Comparison of ENCODE assay signal across 24 mouse cellular contexts in the genomic region with DNA sequence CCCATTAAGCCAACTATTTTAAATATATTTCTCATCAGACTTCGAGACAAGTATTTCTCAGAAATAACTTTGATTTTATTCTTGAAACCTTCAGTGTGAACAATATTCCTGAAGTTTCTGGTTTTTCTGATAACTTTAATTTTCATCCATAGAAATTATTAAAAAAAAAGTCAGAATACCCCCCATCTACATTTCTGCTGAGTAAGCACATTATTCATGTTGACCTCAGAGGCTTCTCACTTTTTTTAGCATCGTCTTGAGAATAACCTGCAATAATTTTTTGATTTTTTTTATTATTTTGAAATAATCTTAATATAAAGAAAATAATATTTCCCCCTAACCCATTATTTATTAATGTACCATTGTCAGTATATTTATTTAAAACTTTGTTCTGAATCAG.
"Had no signal": no experiment of that assay in that cellular context is flagged by ENCODE, and none has a peak within 500 bp of the region (broad histone marks: within the 10 kb centered on the region; RNA-seq: fewer than 3 reads in every experiment).

No protein-coding gene starts in this region.

- H3K4me3 ChIP-seq: embryonic facial prominence, embryonic 10.5 days; embryonic facial prominence, embryonic 12.5 days; embryonic facial prominence, embryonic 13.5 days; embryonic facial prominence, embryonic 15.5 days; erythroblast, embryonic 14.5 days; forebrain, embryonic 10.5 days; forebrain, embryonic 12.5 days; forebrain, embryonic 13.5 days; forebrain, embryonic 15.5 days; gastrocnemius, adult 2 months; heart, adult 2 months; heart, embryonic 10.5 days had no signal

- H3K9me3 ChIP-seq: embryonic facial prominence, embryonic 10.5 days; embryonic facial prominence, embryonic 12.5 days; embryonic facial prominence, embryonic 13.5 days; embryonic facial prominence, embryonic 15.5 days; forebrain, embryonic 10.5 days; forebrain, embryonic 12.5 days; forebrain, embryonic 13.5 days; forebrain, embryonic 15.5 days; heart, embryonic 10.5 days had no signal

- H3K27ac ChIP-seq: embryonic facial prominence, embryonic 10.5 days; embryonic facial prominence, embryonic 12.5 days; embryonic facial prominence, embryonic 13.5 days; embryonic facial prominence, embryonic 15.5 days; forebrain, embryonic 10.5 days; forebrain, embryonic 12.5 days; forebrain, embryonic 13.5 days; forebrain, embryonic 15.5 days; gastrocnemius, adult 2 months; heart, adult 2 months; heart, embryonic 10.5 days had no signal

- H3K4me2 ChIP-seq: embryonic facial prominence, embryonic 12.5 days; embryonic facial prominence, embryonic 13.5 days; embryonic facial prominence, embryonic 15.5 days; forebrain, embryonic 12.5 days; forebrain, embryonic 13.5 days; forebrain, embryonic 15.5 days; heart, embryonic 11.5 days had no signal

- H3K36me3 ChIP-seq: embryonic facial prominence, embryonic 10.5 days; embryonic facial prominence, embryonic 12.5 days; embryonic facial prominence, embryonic 13.5 days; embryonic facial prominence, embryonic 15.5 days; forebrain, embryonic 10.5 days; forebrain, embryonic 12.5 days; forebrain, embryonic 15.5 days; heart, embryonic 10.5 days had no signal

- DNase-seq: cerebellum, postnatal 10 days; cerebellum, postnatal 14 days; cerebellum, postnatal 25 days; cerebellum, postnatal 36 days; embryo, embryonic 11 days; forebrain, postnatal 0 days; gastrocnemius, adult 2 months; gastrocnemius, postnatal 10 days; gastrocnemius, postnatal 14 days; gastrocnemius, postnatal 25 days; gastrocnemius, postnatal 36 days; heart, adult 18-20 months; heart, adult 2 months had no signal

- H3K9ac ChIP-seq: embryonic facial prominence, embryonic 12.5 days; embryonic facial prominence, embryonic 13.5 days; embryonic facial prominence, embryonic 15.5 days; forebrain, embryonic 12.5 days; forebrain, embryonic 13.5 days; forebrain, embryonic 15.5 days; forebrain, postnatal 0 days had no signal

- H3K4me1 ChIP-seq: embryonic facial prominence, embryonic 10.5 days; embryonic facial prominence, embryonic 12.5 days; embryonic facial prominence, embryonic 13.5 days; embryonic facial prominence, embryonic 15.5 days; forebrain, embryonic 10.5 days; forebrain, embryonic 12.5 days; forebrain, embryonic 13.5 days; forebrain, embryonic 15.5 days; heart, embryonic 10.5 days had no signal

- H3K27me3 ChIP-seq: embryonic facial prominence, embryonic 12.5 days; embryonic facial prominence, embryonic 13.5 days; embryonic facial prominence, embryonic 15.5 days; forebrain, embryonic 12.5 days; forebrain, embryonic 13.5 days; forebrain, embryonic 15.5 days had no signal
